Mouse (Mus musculus) MEL (cell line): ENCODE measurements around the gene Tnfrsf1a. TPM values are rescaled to one million over a fixed set of nuclear protein-coding genes. Genes with fewer than 3 reads are reported as not detected.

Experiments used
- DNase-seq: peaks from one replicate; pipeline ENCODE4 v3.0.0; 2011; ENCODE audit warnings: low read depth, low spot score
- H3K27ac ChIP-seq: 2 replicates; pipeline ENCODE4 v1.5.1; 2012; ENCODE audit warnings: low read depth, mild to moderate bottlenecking, control low read depth, low read length, moderate library complexity; ENCODE audit not compliant: control insufficient read depth
- H3K27me3 ChIP-seq, 2 experiments: fragments of 150-350 bp in 1 of 2; sonication (generic) in 1 of 2; 2 replicates each; pipeline ENCODE4 v1.6.1; 2012; ENCODE audit warnings: low read length in 2 of 2, mild to moderate bottlenecking in 2 of 2, improper control_type of control experiment in 1 of 2, moderate library complexity in 1 of 2; ENCODE audit not compliant: insufficient read depth in 2 of 2, control insufficient read depth in 1 of 2
- H3K36me3 ChIP-seq, 2 experiments: 2 replicates each; pipeline ENCODE4 v1.6.1; 2012 to 2014; ENCODE audit warnings: low read length in 2 of 2, improper control_type of control experiment in 1 of 2, inconsistent platforms in 1 of 2, mild to moderate bottlenecking in 1 of 2; ENCODE audit not compliant: insufficient read depth in 2 of 2, control insufficient read depth in 1 of 2
- H3K4me1 ChIP-seq, 2 experiments: fragments of 150-350 bp in 1 of 2; sonication (generic) in 1 of 2; 2 replicates each; pipeline ENCODE4 v1.6.1; 2012; ENCODE audit warnings: low read length in 2 of 2, improper control_type of control experiment in 1 of 2, mild to moderate bottlenecking in 1 of 2; ENCODE audit not compliant: insufficient read depth in 2 of 2, control insufficient read depth in 1 of 2
- H3K4me3 ChIP-seq, 2 experiments: fragments of 150-350 bp in 1 of 2; sonication (generic) in 1 of 2; 2 replicates each; pipeline ENCODE4 v1.5.1; 2012; ENCODE audit warnings: low read depth in 2 of 2, low read length in 2 of 2, mild to moderate bottlenecking in 2 of 2, moderate library complexity in 2 of 2, control low read depth in 1 of 2, improper control_type of control experiment in 1 of 2; ENCODE audit not compliant: control insufficient read depth in 1 of 2, insufficient read depth in 1 of 2
- H3K79me2 ChIP-seq: 2 replicates; pipeline ENCODE4 v1.6.1; 2012; ENCODE audit warnings: mild to moderate bottlenecking, low read length, moderate library complexity; ENCODE audit not compliant: control insufficient read depth, poor library complexity, insufficient read depth
- H3K9ac ChIP-seq: 2 replicates; pipeline ENCODE4 v1.6.1; 2012; ENCODE audit warnings: low read depth, mild to moderate bottlenecking, control low read depth, low read length, moderate library complexity; ENCODE audit not compliant: control insufficient read depth, poor library complexity, severe bottlenecking
- H3K9me3 ChIP-seq: fragments of 150-350 bp; sonication (generic); replicated peaks from 2 replicates; pipeline ENCODE4 v1.6.1; 2012; ENCODE audit warnings: mild to moderate bottlenecking, low read length, improper control_type of control experiment, moderate library complexity; ENCODE audit not compliant: insufficient read depth
- CHD2 ChIP-seq: IDR thresholded peaks from 2 replicates; pipeline ENCODE4 v1.6.1; 2011; ENCODE audit warnings: low read length, improper control_type of control experiment
- EP300 ChIP-seq, 2 experiments: IDR thresholded peaks; 2 replicates each; pipeline ENCODE4 v1.6.1; 2011; ENCODE audit warnings: improper control_type of control experiment in 2 of 2, low read length in 2 of 2, low read depth in 1 of 2, mild to moderate bottlenecking in 1 of 2
- GABPA ChIP-seq: IDR thresholded peaks from 2 replicates; pipeline ENCODE4 v1.6.1; 2012; ENCODE audit warnings: low read depth, mild to moderate bottlenecking, inconsistent platforms, low read length, improper control_type of control experiment, moderate library complexity
- HCFC1 ChIP-seq: IDR thresholded peaks from 2 replicates; pipeline ENCODE4 v1.6.1; 2012; ENCODE audit warnings: low read depth, mild to moderate bottlenecking, inconsistent platforms, low read length, improper control_type of control experiment, moderate library complexity
- JUND ChIP-seq: IDR thresholded peaks from 2 replicates; pipeline ENCODE4 v1.6.1; 2011; ENCODE audit warnings: low read depth, mild to moderate bottlenecking, improper control_type of control experiment, low read length
- MXI1 ChIP-seq: IDR thresholded peaks from 2 replicates; pipeline ENCODE4 v1.6.1; 2011; ENCODE audit warnings: mild to moderate bottlenecking, low read depth, low read length, improper control_type of control experiment
- MYB ChIP-seq: IDR thresholded peaks from 2 replicates; pipeline ENCODE4 v1.6.1; 2011; ENCODE audit warnings: mild to moderate bottlenecking, low read depth, low read length, improper control_type of control experiment
- NRF1 ChIP-seq: IDR thresholded peaks from 2 replicates; pipeline ENCODE4 v1.6.1; 2014; ENCODE audit warnings: low read depth, mild to moderate bottlenecking, inconsistent platforms, low read length, improper control_type of control experiment, moderate library complexity; ENCODE audit not compliant: poor library complexity, insufficient read depth, severe bottlenecking
- POLR2A ChIP-seq, 2 experiments: IDR thresholded peaks; 2 replicates each; pipeline ENCODE4 v1.6.1; 2011 to 2012; ENCODE audit warnings: low read length in 2 of 2, mild to moderate bottlenecking in 2 of 2, control low read depth in 1 of 2, improper control_type of control experiment in 1 of 2, low read depth in 1 of 2, moderate library complexity in 1 of 2; ENCODE audit not compliant: control insufficient read depth in 1 of 2, insufficient read depth in 1 of 2, poor library complexity in 1 of 2
- POLR2AphosphoS2 ChIP-seq: IDR thresholded peaks from 2 replicates; pipeline ENCODE4 v1.6.1; 2011; ENCODE audit warnings: low read length, improper control_type of control experiment
- POLR2AphosphoS5 ChIP-seq: IDR thresholded peaks from 2 replicates; pipeline ENCODE4 v1.6.1; 2012; ENCODE audit warnings: low read depth, borderline replicate concordance, mild to moderate bottlenecking, inconsistent platforms, low read length, moderate library complexity, mixed read lengths
- RAD21 ChIP-seq: IDR thresholded peaks from 2 replicates; pipeline ENCODE4 v1.6.1; 2011; ENCODE audit warnings: mild to moderate bottlenecking, low read depth, low read length, improper control_type of control experiment
- RCOR1 ChIP-seq: IDR thresholded peaks from 2 replicates; pipeline ENCODE4 v1.6.1; 2012; ENCODE audit warnings: low read depth, mild to moderate bottlenecking, inconsistent platforms, low read length, improper control_type of control experiment
- SIN3A ChIP-seq: IDR thresholded peaks from 2 replicates; pipeline ENCODE4 v1.6.1; 2012; ENCODE audit warnings: low read length, improper control_type of control experiment, inconsistent platforms
- TBP ChIP-seq: IDR thresholded peaks from 2 replicates; pipeline ENCODE4 v1.8.0; 2011; ENCODE audit warnings: low read depth, low read length, improper control_type of control experiment
- TCF12 ChIP-seq: IDR thresholded peaks from 2 replicates; pipeline ENCODE4 v1.6.1; 2014; ENCODE audit warnings: low read depth, mild to moderate bottlenecking, inconsistent platforms, low read length, improper control_type of control experiment, moderate library complexity
- USF1 ChIP-seq: IDR thresholded peaks from 2 replicates; pipeline ENCODE4 v1.6.1; 2014; ENCODE audit warnings: low read depth, mild to moderate bottlenecking, inconsistent platforms, low read length, improper control_type of control experiment, moderate library complexity
- ZC3H11A ChIP-seq: IDR thresholded peaks from 2 replicates; pipeline ENCODE4 v1.6.1; 2012; ENCODE audit warnings: low read depth, mild to moderate bottlenecking, inconsistent platforms, low read length, improper control_type of control experiment
- ZKSCAN1 ChIP-seq: IDR thresholded peaks from 2 replicates; pipeline ENCODE4 v1.6.1; 2012; ENCODE audit warnings: low read depth, mild to moderate bottlenecking, inconsistent platforms, low read length, improper control_type of control experiment, moderate library complexity
- ZNF384 ChIP-seq: IDR thresholded peaks from 2 replicates; pipeline ENCODE4 v1.6.1; 2012; ENCODE audit warnings: low read depth, mild to moderate bottlenecking, inconsistent platforms, low read length, improper control_type of control experiment
- polyA plus RNA-seq, 2 experiments: library from polyadenylated mRNA; stranded (reverse) in 1 of 2; unstranded in 1 of 2; fragments of >175 nt in 1 of 2; fragments of >200 nt in 1 of 2; gene quantifications; 2 replicates each; pipeline versions ENCODE4 v1.2.1 to v1.2.4; 2012; ENCODE audit warnings: low replicate concordance in 2 of 2, low read depth in 1 of 2; ENCODE audit not compliant: insufficient read length in 2 of 2, insufficient read depth in 1 of 2, missing spikeins in 1 of 2
- total RNA-seq: library from RNA; depleted of rRNA; stranded (reverse); fragments of 300-350 nt; gene quantifications from 2 replicates; pipeline ENCODE4 v1.2.3, GENCODE M21; 2012

The Tnfrsf1a gene
- total and polyA plus RNA-seq, 3 experiments, result 22.0 to 43.4 TPM; not detected in 1

DNA sequence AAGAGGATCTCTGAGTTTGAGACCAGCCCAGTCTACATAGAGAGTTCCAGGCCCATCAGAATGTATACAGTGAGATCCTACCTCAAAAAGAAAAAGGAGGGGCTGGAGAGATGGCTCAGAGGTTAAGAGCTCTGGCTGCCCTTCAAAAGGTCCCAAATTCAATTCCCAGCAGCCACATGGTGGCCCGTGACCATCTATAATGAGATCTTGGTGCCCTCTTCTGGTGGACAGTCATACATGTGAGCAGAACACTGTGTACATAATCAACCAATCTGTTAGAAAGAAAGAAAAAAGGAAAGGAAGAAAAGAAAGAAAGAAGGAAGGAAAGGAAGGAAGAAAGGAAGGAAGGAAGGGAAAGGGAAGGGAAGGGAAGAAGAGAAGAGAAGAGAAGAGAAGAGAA is 17.0 kb downstream of the Tnfrsf1a start (continued):
- TF ChIP-seq TCF12 (no peak), RAD21 (peak; percentile 60), USF1 (no peak)

DNA sequence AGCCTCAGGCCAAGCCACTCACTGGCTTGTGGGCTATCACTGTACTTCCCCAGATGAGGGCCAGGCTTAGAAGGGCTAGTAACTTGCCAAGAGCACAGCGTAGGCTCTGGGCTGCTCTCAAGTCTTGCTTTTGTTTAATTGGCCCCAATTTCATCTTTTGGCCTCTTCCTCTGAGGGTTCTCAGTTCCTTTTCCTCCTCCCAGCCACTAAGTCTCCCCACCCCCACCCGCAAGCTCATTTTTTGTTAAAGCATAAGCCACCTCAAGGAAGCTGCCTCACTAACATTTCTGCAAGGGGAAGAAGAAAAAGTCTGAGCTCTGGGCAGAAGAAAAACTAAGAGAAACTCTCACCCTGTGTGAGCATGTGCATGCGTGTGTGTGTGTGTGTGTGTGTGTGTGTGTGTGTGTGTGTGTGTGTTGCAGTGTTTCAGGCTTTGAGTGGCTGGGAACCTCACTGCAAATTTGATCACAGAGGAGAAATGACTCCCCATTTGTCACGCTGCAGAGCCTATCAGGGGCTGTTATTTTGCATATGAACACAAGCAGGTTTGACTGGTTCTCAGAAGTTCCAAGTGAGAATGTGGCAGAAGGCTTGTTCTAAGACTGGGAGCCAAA is 18.7 kb downstream of the Tnfrsf1a start:
- H3K79me2 ChIP-seq, result no peaks in the 10 kb centered on the region
- no peak overlapping the region for H3K27ac ChIP-seq
- no peaks in the 10 kb centered on the region for H3K9me3 ChIP-seq
- H3K4me1 ChIP-seq, result peaks cover 2 to 3% of the 10 kb centered on the region in 2 experiments; a peak in 1 of 4 replicates
- no peak overlapping the region for H3K9ac ChIP-seq
- no peak overlapping the region for H3K4me3 ChIP-seq
- H3K36me3 ChIP-seq, result no peaks in the 10 kb centered on the region
- peak; percentile 27 for DNase-seq
- H3K27me3 ChIP-seq, result peaks cover 3 to 6% of the 10 kb centered on the region in 2 experiments; a peak in 2 of 4 replicates
- no peak for TF ChIP-seq GABPA
- no peak for TF ChIP-seq TBP
- TF ChIP-seq NRF1, result no peak
- no peak for TF ChIP-seq EP300 (IDR thresholded peaks at IDR 0.05; ENCODE audit: low read depth in 1 of 2, low read length in 2 of 2)
- no peak for TF ChIP-seq POLR2A (IDR thresholded peaks at IDR 0.05; ENCODE audit: control insufficient read depth in 1 of 2, insufficient read depth in 1 of 2, low read depth in 1 of 2, low read length in 2 of 2, poor library complexity in 1 of 2)
- TF ChIP-seq USF1, result no peak
- no peak for TF ChIP-seq TCF12
- TF ChIP-seq MYB, result no peak
- no peak for TF ChIP-seq POLR2AphosphoS2
- no peak for TF ChIP-seq MXI1
- no peak for TF ChIP-seq SIN3A
- no peak for TF ChIP-seq POLR2AphosphoS5
- TF ChIP-seq CHD2, result no peak
- no peak for TF ChIP-seq ZNF384
- TF ChIP-seq ZKSCAN1, result no peak
- TF ChIP-seq RCOR1, result no peak
- no peak for TF ChIP-seq ZC3H11A
- TF ChIP-seq JUND, result no peak
- no peak for TF ChIP-seq HCFC1
